Mouse (Mus musculus) kidney, embryonic 16.5 days (tissue): ENCODE measurements around the gene Itgb1bp2. TPM values are rescaled to one million over a fixed set of nuclear protein-coding genes. Genes with fewer than 3 reads are reported as not detected.
A peak's percentile ranks its signal among the peaks of the same experiment; 100 is the strongest.
"Not testable (repeated sequence)": the region's sequence is repeated elsewhere in the genome, so short reads cannot be mapped to it uniquely, and the experiment has no call there.

Experiments
- ATAC-seq: fragments of 200-750 bp; cut with Nextera tagmentation; 2 replicates; pipeline ENCODE4 v1.8.0; 2017; ENCODE audit warnings: moderate TSS enrichment; ENCODE audit not compliant: low FRiP score, low TSS enrichment
- H3K27ac ChIP-seq: fragments of 300-500 bp; sonication (generic); 2 replicates; pipeline ENCODE4 v1.5.1; 2014; ENCODE audit warnings: low read length
- H3K27me3 ChIP-seq: fragments of 300-500 bp; sonication (generic); 2 replicates; pipeline ENCODE4 v1.6.1; 2014; ENCODE audit warnings: low read length, control low read depth, mixed read lengths; ENCODE audit not compliant: insufficient read depth
- H3K36me3 ChIP-seq: fragments of 300-500 bp; sonication (generic); 2 replicates; pipeline ENCODE4 v1.6.1; 2014; ENCODE audit warnings: low read length, control low read depth, mixed read lengths; ENCODE audit not compliant: insufficient read depth
- H3K4me1 ChIP-seq: fragments of 300-500 bp; sonication (generic); 2 replicates; pipeline ENCODE4 v1.6.1; 2014; ENCODE audit warnings: low read length, control low read depth, mixed read lengths; ENCODE audit not compliant: insufficient read depth
- H3K4me2 ChIP-seq: fragments of 300-500 bp; sonication (generic); replicated peaks from 2 replicates; pipeline ENCODE4 v1.6.1; 2014; ENCODE audit warnings: low read depth, low read length
- H3K4me3 ChIP-seq: fragments of 300-500 bp; sonication (generic); 2 replicates; pipeline ENCODE4 v1.5.1; 2014; ENCODE audit warnings: mild to moderate bottlenecking, low read length
- H3K9ac ChIP-seq: fragments of 300-500 bp; sonication (generic); replicated peaks from 2 replicates; pipeline ENCODE4 v1.6.1; 2014; ENCODE audit warnings: low read length
- H3K9me3 ChIP-seq: fragments of 300-500 bp; sonication (generic); 2 replicates; pipeline ENCODE4 v1.6.1; 2016; ENCODE audit warnings: low read length, control low read depth
- WGBS: fragments of 180-500 bp; shearing (Covaris S2); extraction: QIAGEN DNeasy Blood & Tissue Kit; methylation state at CpG from one replicate; pipeline ENCODE4 v1.1.7; 2014; 5-methylcytosine and 5-hydroxymethylcytosine counted together
- polyA plus RNA-seq: library from polyadenylated mRNA; unstranded; fragments of >200 nt; fragmentation: Nextera tagmentation; extraction: Ambion mirVana; gene quantifications from 2 replicates; pipeline ENCODE4 v1.2.1, GENCODE M21; 2015

Itgb1bp2 gene
- polyA plus RNA-seq, 1 experiment from 2014 or later: 4.8 TPM

DNA sequence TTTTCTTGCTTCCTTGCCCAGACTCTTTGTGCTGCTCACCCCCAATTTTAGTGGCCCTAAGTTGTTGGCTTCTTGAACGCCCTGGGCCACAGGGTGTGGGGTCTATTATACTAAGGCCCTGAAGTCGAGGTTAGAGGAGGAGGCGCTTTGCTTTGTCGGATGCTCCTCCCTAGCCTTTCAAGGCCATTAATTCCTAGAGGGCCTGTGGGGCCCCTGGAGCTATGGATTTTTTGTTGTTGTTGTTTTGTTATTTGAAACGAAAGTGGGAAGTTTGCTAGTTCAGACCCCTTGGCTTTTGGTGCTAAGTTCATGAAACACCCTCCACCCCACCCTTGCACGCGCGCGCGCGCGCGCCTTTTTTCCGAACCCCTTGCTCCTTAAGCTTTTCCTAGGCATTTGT lies 18.9 kb upstream of the Itgb1bp2 start:
- peak overlapping the region; percentile 94 for H3K27ac ChIP-seq
- H3K27me3 ChIP-seq: no peaks in the 10 kb centered on the region
- no peaks in the 10 kb centered on the region for H3K9me3 ChIP-seq
- 27% methylated on average over 14 of the region's 14 CpGs for WGBS
- H3K4me3 ChIP-seq: peak overlapping the region; percentile 49
- H3K4me1 ChIP-seq: 0 out of 2 replicates have a peak, but pooled peaks cover 9% of the 10 kb centered on the region
- peak overlapping the region; percentile 69 for H3K9ac ChIP-seq
- 0 out of 2 replicates have a peak, but pooled peaks cover 7% of the 10 kb centered on the region for H3K36me3 ChIP-seq
- peak overlapping the region; percentile 53 for H3K4me2 ChIP-seq
- peak; percentile 67 for ATAC-seq

DNA sequence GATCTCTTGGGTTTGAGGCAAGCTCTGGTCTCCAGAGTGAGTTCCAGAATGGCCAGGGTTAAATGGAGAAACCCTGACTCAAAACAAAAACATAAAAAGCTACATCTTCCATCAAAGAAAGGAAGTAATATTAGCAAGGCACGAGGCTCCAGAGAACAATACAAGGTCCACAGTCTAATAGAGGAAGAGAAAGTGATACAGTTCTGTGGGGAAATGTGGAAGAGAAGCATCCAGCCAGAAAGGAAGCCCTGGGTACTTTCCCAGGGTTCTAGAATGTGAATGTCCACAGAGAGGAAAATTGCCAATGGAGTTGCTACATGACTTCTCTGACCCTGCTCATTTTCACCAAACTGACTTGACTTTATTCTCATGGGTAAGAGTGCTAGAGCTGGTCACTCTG lies 2.3 kb downstream of the Itgb1bp2 start:
- H3K9ac ChIP-seq: no peak overlapping the region
- H3K27ac ChIP-seq: no peak overlapping the region
- peaks cover 31% of the 10 kb centered on the region for H3K36me3 ChIP-seq
- H3K9me3 ChIP-seq: no peaks in the 10 kb centered on the region
- 52% methylated on average over 1 of the region's 1 CpGs for WGBS
- no peaks in the 10 kb centered on the region for H3K27me3 ChIP-seq
- no peak overlapping the region for H3K4me2 ChIP-seq
- H3K4me1 ChIP-seq: no peaks in the 10 kb centered on the region
- H3K4me3 ChIP-seq: no peak overlapping the region
- no peak for ATAC-seq

DNA sequence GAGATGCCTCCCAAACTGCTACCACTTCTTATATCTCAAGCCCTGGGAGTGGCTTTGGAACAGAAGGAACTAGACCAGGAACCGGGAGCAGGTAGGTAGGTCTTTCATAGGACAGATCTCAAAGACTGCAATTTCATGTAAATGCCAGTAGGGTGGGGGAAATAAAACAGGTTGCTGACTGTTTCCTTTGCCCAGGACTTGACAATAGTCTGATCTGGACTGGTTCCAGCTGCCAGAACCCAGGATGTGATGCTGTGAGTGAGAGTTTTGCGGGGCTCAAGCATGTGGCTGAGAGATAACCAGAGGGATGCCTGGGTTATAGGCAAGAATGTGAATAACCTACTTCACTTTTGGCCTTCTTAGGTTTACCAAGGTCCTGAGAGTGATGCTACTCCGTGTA lies 2.7 kb downstream of the Itgb1bp2 start:
- H3K27me3 ChIP-seq: no peaks in the 10 kb centered on the region
- H3K9ac ChIP-seq: no peak overlapping the region
- H3K4me1 ChIP-seq: no peaks in the 10 kb centered on the region
- peaks cover 27% of the 10 kb centered on the region; the same call in 1 of the 2 replicates for H3K36me3 ChIP-seq
- no peak for ATAC-seq
- H3K4me2 ChIP-seq: no peak overlapping the region
- no peaks in the 10 kb centered on the region for H3K9me3 ChIP-seq
- H3K27ac ChIP-seq: no peak overlapping the region
- WGBS: 78% methylated on average over 3 of the region's 3 CpGs
- no peak overlapping the region for H3K4me3 ChIP-seq

DNA sequence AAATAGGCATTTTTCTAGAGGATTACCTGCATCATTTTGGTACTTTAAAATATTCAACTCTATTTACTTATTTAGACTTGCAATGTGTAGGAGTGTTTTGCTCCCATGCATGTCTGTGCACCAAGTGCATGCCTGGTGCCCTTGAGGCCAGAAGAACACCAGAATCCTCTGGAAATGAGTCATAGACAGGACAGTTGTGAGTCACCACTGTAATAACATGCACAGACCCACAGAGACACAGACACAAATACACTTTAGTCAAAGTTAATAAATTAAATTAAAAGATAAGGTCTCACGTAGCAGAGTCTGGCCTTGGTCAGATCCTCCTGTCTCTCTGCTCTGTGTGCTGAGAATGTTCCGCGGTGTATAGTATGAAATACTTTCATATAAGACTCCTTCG lies 23.3 kb downstream of the Itgb1bp2 start:
- no peak overlapping the region for H3K27ac ChIP-seq
- no peaks in the 10 kb centered on the region for H3K4me1 ChIP-seq
- no peak for ATAC-seq
- H3K4me2 ChIP-seq: no peak overlapping the region
- WGBS: 87% methylated on average over 4 of the region's 4 CpGs
- H3K4me3 ChIP-seq: no peak overlapping the region
- no peaks in the 10 kb centered on the region for H3K9me3 ChIP-seq
- no peaks in the 10 kb centered on the region for H3K27me3 ChIP-seq
- H3K36me3 ChIP-seq: 0 out of 2 replicates have a peak, but pooled peaks cover 3% of the 10 kb centered on the region
- no peak overlapping the region for H3K9ac ChIP-seq

DNA sequence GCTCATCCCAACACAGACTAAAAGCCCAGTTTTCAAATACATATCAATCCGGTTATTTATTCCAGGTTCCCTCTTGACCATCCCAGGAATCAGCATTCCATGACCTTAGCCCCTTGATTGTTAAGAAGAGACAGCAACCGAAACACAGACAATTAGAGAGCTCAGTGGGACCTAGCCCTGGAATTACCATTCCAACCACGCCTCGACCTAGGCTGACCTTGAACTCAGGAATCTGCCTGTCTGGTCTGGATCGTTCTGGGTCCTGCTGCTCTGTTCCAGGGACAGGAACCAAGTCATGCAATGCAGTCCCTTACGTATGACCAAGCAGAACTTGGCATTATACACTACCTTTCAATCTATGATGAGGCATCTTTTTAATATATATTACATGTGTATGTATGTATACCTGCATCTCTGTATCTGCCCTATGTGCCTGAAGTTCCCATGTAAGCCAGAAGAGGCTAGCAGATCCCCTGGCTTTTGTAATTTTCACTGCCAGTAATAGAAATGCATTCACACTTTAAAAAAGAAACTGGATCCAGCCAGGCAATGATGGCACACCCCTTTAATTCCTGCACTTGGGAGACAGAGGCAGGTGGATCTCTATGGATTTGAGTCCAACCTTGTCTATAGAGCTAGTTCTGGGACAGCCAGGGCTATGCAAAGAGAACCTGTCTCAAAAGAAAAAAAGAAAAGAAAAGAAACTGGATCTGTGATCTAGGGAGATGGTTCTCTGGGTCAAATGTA lies 32.9 kb downstream of the Itgb1bp2 start:
- Histone ChIP-seq H3K4me1 (no peaks in the 10 kb centered on the region), H3K4me2 (no peak overlapping the region), H3K9ac (no peak overlapping the region), H3K9me3 (no peaks in the 10 kb centered on the region), H3K36me3 (peaks cover 3% of the 10 kb centered on the region; the same call in 1 of the 2 replicates), H3K27me3 (no peaks in the 10 kb centered on the region; the same call in 1 of the 2 replicates), H3K4me3 (no peak overlapping the region), H3K27ac (no peak overlapping the region)
- ATAC-seq: no peak
- 86% methylated on average over 6 of the region's 6 CpGs for WGBS

DNA sequence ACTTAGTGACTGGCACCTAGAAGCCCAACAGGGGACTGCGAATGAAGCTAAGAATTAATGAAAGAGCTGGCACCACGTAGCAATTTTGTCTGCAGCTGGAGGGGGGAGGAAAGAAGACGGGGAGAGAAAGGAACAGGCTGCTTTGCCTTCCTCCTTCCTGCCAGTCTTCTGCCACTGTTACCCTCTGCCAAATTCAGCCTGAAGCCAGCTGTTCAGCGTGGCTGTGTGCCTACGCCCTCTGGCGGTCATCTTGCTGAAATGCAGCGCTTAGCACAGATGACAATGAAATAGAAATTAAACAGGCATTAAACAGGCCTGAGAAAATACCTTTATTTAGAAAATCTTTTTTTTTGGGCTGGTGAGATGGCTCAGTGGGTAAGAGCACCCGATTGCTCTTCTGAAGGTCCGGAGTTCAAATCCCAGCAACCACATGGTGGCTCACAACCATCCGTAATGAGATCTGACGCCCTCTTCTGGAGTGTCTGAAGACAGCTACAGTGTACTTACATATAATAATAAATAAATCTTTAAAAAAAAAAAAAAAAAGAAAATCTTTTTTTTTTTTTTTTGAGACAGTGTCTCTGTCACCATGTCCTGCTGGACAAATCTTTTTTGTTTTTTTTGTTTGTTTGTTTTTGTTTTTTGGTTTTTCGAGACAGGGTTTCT lies 37.7 kb downstream of the Itgb1bp2 start:
- not testable (repeated sequence) for H3K4me1 ChIP-seq, ATAC-seq, H3K27ac ChIP-seq, H3K4me2 ChIP-seq, H3K9me3 ChIP-seq, H3K27me3 ChIP-seq, H3K36me3 ChIP-seq, H3K4me3 ChIP-seq, H3K9ac ChIP-seq
- 24% methylated on average over 10 of the region's 12 CpGs for WGBS

Other genes with a start within 250 kb of the Itgb1bp2 start
- gene Snx12, start 226.5 kb upstream of the Itgb1bp2 start, polyA plus RNA-seq: 53.7 and 55.4 TPM in 2 replicates
- 3.3 and 3.9 TPM in 2 replicates for gene Foxo4, start 194.6 kb upstream of the Itgb1bp2 start, polyA plus RNA-seq
- not detected in 2 replicates for gene Gm614, start 185.1 kb upstream of the Itgb1bp2 start, polyA plus RNA-seq
- gene Il2rg, start 180.8 kb upstream of the Itgb1bp2 start, polyA plus RNA-seq: 26.0 and 26.5 TPM in 2 replicates
- gene Gm20489, start 180.1 kb upstream of the Itgb1bp2 start, polyA plus RNA-seq: not detected in 2 replicates
- gene Med12, start 175.1 kb upstream of the Itgb1bp2 start, polyA plus RNA-seq: 40.8 and 42.3 TPM in 2 replicates
- gene Nlgn3, start 149.9 kb upstream of the Itgb1bp2 start, polyA plus RNA-seq: 6.8 and 7.5 TPM in 2 replicates
- 33.6 and 40.6 TPM in 2 replicates for gene Gjb1, start 72.7 kb upstream of the Itgb1bp2 start, polyA plus RNA-seq
- gene Zmym3, start 28.2 kb upstream of the Itgb1bp2 start, polyA plus RNA-seq: 30.9 and 31.6 TPM in 2 replicates
- gene Nono, start 19.8 kb upstream of the Itgb1bp2 start, polyA plus RNA-seq: 457 and 479 TPM in 2 replicates
- gene Taf1, start 83.6 kb downstream of the Itgb1bp2 start, polyA plus RNA-seq: 14.2 and 14.3 TPM in 2 replicates
- 159 and 180 TPM in 2 replicates for gene Ogt, start 191.0 kb downstream of the Itgb1bp2 start, polyA plus RNA-seq